Mouse (Mus musculus): Measurements from ENCODE around the gene Abl2.

DNA sequence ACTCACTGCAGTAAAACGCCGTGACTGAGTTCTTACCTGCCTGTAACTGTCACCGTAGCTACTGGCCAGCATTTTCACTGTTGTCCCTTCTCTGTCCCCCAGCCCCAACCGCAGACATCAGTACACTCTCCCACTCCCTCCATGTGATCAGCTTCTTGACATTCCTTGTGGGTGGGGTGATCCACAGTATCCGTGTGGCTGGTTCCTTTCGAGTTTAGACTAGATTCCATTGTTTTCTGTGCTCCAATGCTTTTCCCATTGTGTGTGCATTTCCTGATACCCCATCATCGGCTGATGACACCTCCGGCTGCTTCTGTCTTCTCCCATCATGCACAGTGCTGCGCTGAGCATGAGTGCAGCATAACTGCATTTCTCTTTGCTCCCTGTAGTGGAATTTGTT lies 92.0 kb downstream of the Abl2 start:
- TF ChIP-seq CTCF (IDR thresholded peaks at IDR 0.05; ENCODE audit: extremely low read depth, insufficient read depth, insufficient read length, insufficient replicate concordance) (no peak), POLR2A (IDR thresholded peaks at IDR 0.05; ENCODE audit: low read depth, low read length) (no peak)

Measured in spleen, adult 2 months (tissue).